Mouse (Mus musculus) gastrocnemius, adult 8-10 months (tissue): ENCODE measurements at regions not wholly inside any gene's neighbourhood (a gene's known extent, or its start where the extent isn't known, plus 50 kb on each side); places are given as distances from the start of the nearest gene placed in this dataset.

ENCODE experiments used
- DNase-seq, 2 experiments: peaks; one replicate each; pipeline ENCODE4 v3.0.0; 2022; ENCODE audit warnings: low spot score in 2 of 2

GRCm38 (mm10) chr8:86170091-86170490 is 329.3 kb downstream of the Phkb start:
- no peak for DNase-seq

DNA sequence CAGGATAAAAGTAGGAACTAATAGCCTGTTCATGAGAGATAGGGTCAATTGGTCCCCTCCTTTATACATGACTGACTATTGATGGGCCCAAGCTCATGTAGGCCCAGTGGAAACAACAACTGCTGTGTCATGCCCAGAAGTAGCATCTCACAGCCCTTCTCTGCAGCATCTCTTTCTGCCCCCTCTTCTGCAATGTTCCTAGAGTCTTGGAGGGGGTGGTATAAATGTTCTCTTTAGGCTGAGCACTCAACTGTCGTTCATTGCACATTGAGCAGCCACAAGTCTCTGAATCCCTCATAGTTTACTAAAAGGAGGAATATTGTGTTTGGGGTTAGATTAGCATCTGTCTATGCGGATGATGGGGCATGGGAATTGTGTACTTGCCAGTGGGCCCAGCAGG is 324.1 kb downstream of the Phkb start:
- DNase-seq: no peak

GRCm38 (mm10) chr8:86159074-86159783 is 318.5 kb downstream of the Phkb start:
- DNase-seq: no peak

- no peak for DNase-seq
These were observed 306.8 kb downstream of the Phkb start for GRCm38 (mm10) chr8:86147586-86147985.

- DNase-seq: no peak
These were observed 284.5 kb downstream of the Phkb start for GRCm38 (mm10) chr8:86125244-86125643.

DNA sequence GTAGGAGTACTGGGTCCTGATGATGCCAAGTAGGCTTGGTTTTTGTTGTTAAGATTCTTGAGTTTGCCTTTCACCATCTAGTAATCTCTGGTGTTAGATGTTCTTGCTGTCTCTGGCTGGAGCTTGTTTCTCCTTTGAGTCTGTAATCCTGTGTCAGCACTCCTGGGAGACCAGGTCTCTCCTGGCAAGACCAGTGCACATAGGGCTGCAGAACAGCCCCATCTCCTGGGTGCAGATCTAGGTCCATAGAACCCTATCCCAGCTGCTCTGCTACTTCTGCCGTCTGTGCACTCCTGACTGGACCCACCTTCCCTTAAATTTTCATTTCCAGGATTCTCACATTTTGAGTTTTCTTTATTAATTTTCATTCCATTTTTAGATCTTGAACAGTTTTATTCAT is 283.9 kb downstream of the Phkb start:
- DNase-seq: no peak
